Mouse (Mus musculus) lung, postnatal 10 days (tissue): ENCODE data around the gene Mrpl51.
"Not testable (repeated sequence)": the region's sequence is repeated elsewhere in the genome, so short reads cannot be mapped to it uniquely, and the experiment has no call there.

Experiments
- DNase-seq: peaks from one replicate; pipeline ENCODE4 v3.0.0; 2021

Mrpl51 gene

GRCm38 (mm10) chr6:125160854-125161760 lies 30.5 kb upstream of the Mrpl51 start:
- peak; percentile 91 for DNase-seq

GRCm38 (mm10) chr6:125161971-125162370 lies 29.6 kb upstream of the Mrpl51 start:
- DNase-seq: peak; percentile 88

GRCm38 (mm10) chr6:125162615-125163305 lies 28.8 kb upstream of the Mrpl51 start:
- DNase-seq: not testable (repeated sequence)

GRCm38 (mm10) chr6:125163801-125164657 lies 27.6 kb upstream of the Mrpl51 start:
- DNase-seq: no peak

GRCm38 (mm10) chr6:125164672-125165327 lies 26.8 kb upstream of the Mrpl51 start:
- peak; percentile 64 for DNase-seq

GRCm38 (mm10) chr6:125165328-125165891 lies 26.2 kb upstream of the Mrpl51 start:
- peak; percentile 98 for DNase-seq

GRCm38 (mm10) chr6:125166051-125166751 lies 25.4 kb upstream of the Mrpl51 start, which contains the start of gene Gapdh:
Gene Gapdh (minus strand): TSS chr6:125166467.
- peak; percentile 88 for DNase-seq

- no peak for DNase-seq
Observed at GRCm38 (mm10) chr6:125166861-125167650, 24.5 kb upstream of the Mrpl51 start.

- DNase-seq: no peak
Observed at GRCm38 (mm10) chr6:125168086-125168485, 23.5 kb upstream of the Mrpl51 start.

GRCm38 (mm10) chr6:125170194-125170593 lies 21.4 kb upstream of the Mrpl51 start:
- DNase-seq: no peak

GRCm38 (mm10) chr6:125172474-125172873 lies 19.1 kb upstream of the Mrpl51 start:
- no peak for DNase-seq

- DNase-seq: no peak
Observed at GRCm38 (mm10) chr6:125173256-125173655, 18.3 kb upstream of the Mrpl51 start.

- no peak for DNase-seq
Observed at GRCm38 (mm10) chr6:125175469-125175868, 16.1 kb upstream of the Mrpl51 start.

- DNase-seq: no peak
Observed at GRCm38 (mm10) chr6:125179601-125180000, 12.0 kb upstream of the Mrpl51 start.

- DNase-seq: no peak
Observed at GRCm38 (mm10) chr6:125182133-125182532, 9.5 kb upstream of the Mrpl51 start.

- DNase-seq: no peak
Observed at GRCm38 (mm10) chr6:125186203-125186602, 5.4 kb upstream of the Mrpl51 start.

GRCm38 (mm10) chr6:125190816-125191215 lies 785 bp upstream of the Mrpl51 start:
- no peak for DNase-seq

- peak; percentile 95 for DNase-seq
Observed at GRCm38 (mm10) chr6:125192016-125192714, 564 bp downstream of the Mrpl51 start.

GRCm38 (mm10) chr6:125192841-125193240 lies 1.2 kb downstream of the Mrpl51 start:
- no peak for DNase-seq

GRCm38 (mm10) chr6:125193390-125193789 lies 1.8 kb downstream of the Mrpl51 start:
- no peak for DNase-seq
